Mouse (Mus musculus) heart, adult 2 months (tissue): Measurements from ENCODE around the gene Irf6.

Source experiments
- CTCF ChIP-seq: fragments of 200-600 bp; IDR thresholded peaks from 2 replicates; pipeline ENCODE4 v1.8.1; 2022; ENCODE audit warnings: antibody characterized with exemption, mild to moderate bottlenecking, moderate library complexity
- EP300 ChIP-seq: fragments of 200-500 bp; IDR thresholded peaks from 2 replicates; pipeline ENCODE4 v1.6.1; 2011; ENCODE audit warnings: low read depth, low read length, control low read depth; ENCODE audit not compliant: insufficient read depth
- POLR2A ChIP-seq: fragments of 200-500 bp; IDR thresholded peaks from 2 replicates; pipeline ENCODE4 v1.6.1; 2011; ENCODE audit warnings: mild to moderate bottlenecking, low read depth, low read length, control low read depth; ENCODE audit not compliant: insufficient read depth

DNA sequence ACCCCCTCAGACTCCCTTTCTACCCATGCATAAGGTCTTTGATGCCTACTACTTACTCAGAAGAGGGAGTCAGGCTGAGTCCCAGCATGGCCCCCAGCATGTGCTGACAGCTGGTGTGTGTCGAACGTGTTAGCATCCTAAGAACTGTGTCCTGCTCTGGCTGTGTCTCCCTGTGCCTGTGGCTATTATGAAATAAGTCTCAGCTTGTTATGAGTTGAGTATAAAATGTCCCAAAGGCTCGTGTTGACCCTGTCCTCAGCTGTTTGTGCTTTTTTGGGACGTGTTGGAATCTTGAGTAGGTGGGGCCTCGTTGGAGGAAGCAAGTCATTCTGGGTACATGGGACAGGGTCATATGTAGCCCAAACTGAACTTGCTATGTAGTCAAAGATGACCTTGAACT lies 61.1 kb downstream of the Irf6 start:
- TF ChIP-seq POLR2A (no peak), CTCF (no peak), EP300 (no peak)
